Mouse (Mus musculus) frontal cortex, postnatal 36 days (tissue): ENCODE measurements around the gene Vcl.

ENCODE experiments used
- DNase-seq, 2 experiments: peaks; one replicate each; pipeline ENCODE4 v3.0.0; 2022; ENCODE audit warnings: low spot score in 2 of 2

Gene Vcl

GRCm38 (mm10) chr14:21013800-21014334 is 84.7 kb downstream of the Vcl start:
- no peak for DNase-seq

DNA sequence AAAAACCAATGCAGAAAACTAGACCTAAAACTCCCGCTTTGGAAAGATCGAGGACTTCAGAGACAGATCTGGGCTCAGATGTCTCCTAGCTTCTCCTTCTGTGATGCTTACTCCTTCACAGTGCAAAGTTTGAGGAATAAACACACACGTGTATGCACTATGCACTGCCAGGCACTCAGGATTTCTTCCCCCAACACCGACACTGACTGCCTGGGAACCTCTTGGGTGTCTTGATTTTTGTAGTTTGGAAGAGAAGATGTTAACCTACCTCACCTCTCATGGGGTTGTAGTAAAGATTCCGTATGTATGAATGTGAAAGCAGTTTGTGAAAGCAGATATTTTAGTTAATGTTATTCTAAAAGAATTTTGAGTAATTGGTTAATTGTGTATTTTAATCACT is 88.7 kb downstream of the Vcl start:
- DNase-seq: no peak

GRCm38 (mm10) chr14:21018977-21019376 is 89.8 kb downstream of the Vcl start:
- DNase-seq: peak in 1 of 2 experiments; percentile 46

DNA sequence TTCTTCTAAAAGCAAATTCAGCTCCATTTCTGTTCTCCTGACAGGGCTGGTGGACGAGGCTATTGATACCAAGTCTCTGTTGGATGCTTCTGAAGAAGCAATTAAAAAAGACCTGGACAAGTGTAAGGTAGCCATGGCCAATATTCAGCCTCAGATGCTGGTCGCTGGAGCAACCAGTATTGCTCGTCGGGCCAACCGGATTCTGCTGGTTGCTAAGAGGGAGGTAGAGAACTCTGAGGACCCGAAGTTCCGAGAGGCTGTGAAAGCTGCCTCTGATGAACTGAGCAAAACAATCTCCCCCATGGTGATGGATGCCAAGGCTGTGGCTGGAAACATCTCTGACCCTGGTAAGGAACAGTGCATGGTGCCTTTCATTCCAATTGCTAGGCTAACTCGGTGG is 91.2 kb downstream of the Vcl start:
- DNase-seq: no peak

- DNase-seq: no peak
These were observed 98.3 kb downstream of the Vcl start for GRCm38 (mm10) chr14:21027542-21027941.

DNA sequence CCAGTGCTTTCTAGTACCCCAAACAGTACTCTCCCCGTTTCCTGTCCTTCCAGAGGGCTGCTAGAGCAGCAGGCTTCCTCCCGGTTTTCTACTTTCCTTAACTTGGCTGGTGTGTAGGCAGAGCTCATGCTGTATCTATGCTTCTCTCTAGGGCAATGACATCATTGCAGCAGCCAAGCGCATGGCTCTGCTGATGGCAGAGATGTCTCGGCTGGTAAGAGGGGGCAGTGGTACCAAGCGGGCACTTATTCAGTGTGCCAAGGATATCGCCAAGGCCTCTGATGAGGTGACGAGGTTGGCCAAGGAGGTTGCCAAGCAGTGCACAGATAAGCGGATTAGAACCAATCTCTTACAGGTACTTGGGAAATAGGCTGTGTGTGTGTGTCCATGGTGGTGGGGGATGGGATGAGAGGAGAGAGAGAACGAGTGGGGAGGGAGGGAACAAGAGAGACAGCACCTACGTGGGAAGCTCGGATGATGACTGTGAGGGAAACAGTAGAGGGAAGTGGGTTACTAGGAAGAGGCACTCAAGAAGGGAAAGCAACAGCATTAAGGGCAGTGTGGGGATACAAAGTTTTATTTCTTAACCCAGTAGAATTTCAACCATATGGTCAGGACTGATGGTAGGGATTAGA is 99.9 kb downstream of the Vcl start:
- peak; percentile 48 to 62 for DNase-seq

DNA sequence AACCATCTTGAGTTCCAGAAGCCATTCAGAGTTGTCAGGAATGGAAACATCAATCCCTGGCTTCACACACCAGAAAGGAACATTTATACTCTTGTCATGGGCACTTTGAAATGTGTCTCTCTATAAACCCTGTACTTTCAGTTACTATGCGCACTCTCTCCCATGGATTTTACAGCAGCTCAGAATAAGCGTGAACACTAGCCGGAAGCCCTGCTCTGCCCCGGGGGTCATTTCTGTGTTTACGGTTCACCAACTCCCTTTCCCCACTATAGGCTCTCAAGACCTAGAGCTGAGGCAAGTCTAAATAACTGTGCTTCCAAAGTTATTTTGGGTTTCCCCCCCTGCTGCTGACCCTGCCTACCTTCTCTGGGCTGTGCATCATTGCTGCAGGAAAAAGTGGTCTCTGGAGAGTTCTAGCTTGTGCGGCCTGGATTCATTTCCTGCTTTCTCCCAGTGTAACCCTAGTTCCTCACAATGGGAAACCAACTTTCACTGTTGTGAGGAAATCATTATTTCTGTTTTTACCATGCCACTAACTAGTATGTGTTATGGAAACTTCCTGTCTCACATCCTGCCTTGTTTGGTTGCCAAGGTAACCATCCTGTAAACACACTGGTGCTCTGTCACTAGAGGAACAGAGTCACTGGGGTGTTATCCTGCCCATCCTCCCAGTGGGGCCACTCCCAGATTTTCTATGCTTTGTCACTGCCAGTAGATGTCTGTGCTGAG is 102.7 kb downstream of the Vcl start:
- DNase-seq: no peak

DNA sequence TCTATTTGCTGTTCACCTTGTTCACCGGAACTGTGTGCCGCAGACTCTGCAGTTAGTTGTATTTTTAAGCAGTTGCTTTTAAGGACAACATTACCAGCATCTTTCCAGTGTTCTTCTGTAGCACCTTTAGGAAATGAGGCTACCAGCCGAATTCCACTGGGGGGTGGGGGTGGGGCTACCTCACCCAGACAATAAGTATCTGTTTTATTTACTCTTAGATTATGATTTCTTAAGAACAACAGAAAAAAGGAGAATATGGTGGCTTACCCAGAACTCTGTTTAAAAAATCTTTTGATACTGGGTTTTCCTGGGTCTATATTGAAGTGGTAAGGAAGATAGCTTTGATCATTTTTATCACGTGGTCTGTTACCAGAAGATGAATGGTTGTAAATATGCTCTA is 105.1 kb downstream of the Vcl start:
- DNase-seq: no peak

DNA sequence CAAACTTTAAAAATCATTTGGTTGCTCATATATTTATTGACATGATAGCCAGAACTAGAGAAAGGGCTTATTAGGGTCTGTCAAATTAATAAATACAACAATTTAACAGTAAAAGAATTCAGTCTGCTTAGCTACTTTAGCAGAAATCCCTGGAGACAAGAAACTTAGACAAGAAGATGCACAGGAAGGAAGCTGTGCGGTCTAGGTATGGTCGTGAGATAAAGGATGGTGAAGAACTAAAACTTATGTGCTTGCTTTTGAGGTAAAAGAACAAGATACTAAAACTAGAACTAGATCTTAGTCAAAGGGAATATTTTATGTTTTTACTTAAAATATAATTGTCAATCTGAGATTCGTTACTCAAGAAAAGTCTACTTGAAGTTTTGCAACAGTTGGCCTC is 105.6 kb downstream of the Vcl start:
- DNase-seq: no peak

DNA sequence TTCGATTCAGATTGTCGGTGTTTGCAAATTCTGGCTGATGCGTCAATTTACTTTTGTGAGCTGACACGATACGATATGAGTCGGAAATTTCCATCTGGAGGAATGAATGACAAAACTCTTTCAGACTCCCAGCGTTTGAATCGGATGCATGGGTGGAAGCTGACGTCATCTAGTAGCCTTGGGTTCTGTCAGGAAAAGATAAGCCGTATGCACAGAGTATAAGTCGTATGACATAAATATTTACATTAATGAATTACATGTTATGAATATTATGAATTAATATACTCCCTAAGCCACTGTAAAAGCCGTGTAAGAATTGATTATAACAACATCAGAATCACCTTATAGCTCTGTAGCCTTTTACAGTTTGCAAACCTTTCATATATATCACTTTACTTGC is 109.9 kb downstream of the Vcl start:
- DNase-seq: no peak

DNA sequence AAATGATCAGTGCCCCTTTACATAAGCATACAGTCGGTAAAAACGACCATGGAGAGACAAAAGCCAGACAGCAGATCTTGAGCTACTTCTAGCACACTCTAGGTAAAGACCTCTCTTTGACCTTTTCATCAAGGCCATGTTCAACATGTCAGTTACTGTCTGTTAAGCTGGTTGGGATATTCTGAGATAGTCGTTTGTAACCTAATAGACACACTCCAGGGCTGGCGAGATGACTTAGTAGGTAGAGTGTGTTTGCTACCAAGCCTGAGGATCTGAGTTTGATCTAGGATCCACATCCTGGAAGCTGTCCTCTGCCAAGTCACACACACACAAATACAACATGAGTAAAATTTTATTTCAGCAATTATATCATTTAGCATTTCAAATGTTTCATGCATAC is 110.4 kb downstream of the Vcl start:
- DNase-seq: no peak

- no peak for DNase-seq
These were observed 118.6 kb downstream of the Vcl start for GRCm38 (mm10) chr14:21047840-21048239.

DNA sequence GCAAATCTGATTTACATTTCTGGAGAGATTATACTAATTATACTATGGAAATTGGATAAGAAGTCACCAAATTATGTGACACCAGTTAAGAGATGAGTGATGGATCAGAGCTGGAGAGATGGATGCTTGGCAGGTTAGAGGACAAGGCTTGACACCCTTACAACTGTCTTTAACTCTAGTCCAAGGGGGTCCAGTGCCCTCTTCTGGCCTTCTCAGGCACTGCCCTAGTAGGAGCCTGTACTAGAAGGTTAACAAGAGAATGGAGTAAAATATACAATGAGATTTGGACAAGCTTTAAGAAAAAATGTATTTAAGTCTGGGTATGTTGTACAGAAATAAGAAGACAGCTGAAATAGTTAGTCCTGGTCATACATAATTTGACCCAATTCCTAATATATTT is 119.7 kb downstream of the Vcl start:
- DNase-seq: no peak

DNA sequence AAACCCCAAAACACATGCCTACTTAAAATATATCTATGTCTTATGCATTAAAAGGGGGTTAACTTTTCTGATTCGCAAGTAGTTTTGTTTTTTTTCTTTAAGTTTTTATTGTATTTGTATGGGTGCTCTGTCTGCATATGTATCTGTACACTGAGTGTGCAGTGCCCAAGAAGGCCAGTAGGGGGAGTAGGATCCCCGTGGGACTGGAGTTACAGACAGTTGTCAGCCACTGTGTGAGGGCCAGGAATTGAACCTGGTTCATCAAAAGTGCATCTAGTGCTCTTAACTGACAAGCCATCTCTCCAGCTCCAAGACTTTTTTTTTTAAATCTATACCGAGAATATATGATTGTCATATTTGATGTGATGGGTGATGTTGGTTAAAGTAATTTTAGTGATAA is 121.5 kb downstream of the Vcl start:
- DNase-seq: no peak

- DNase-seq: no peak
These were observed 122.3 kb downstream of the Vcl start for GRCm38 (mm10) chr14:21051380-21052111.

DNA sequence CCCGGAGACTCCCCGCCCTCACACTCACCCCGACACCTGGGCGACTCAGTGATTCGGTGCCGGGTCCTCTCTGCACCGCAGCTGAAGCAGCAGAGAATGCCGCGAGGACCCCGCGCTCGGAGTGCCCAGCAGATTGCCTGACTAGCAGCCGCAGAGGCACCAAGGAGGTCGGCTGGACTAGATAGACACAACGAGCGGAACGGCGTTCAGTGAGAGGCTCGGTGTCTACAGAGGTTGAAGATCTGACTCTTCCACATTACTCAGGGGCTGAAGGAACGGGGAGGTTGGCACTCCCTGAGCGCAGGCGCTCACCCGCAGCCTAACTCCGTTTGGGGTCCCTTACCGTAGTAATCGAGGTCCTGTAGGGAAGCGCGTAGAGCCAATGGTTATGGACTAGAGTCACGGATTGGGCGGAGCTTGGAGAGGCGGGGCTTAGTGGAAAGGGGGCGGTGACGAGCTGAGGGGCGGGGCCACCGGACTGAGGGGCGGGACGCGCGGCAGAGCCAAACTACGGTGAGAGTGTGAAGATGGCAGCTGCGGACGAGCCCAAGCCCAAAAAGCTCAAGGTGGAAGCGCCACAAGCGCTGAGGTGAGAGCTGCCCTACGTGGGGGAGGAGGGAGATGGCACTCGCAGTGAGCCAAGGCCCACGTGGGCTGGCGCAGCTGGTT is 123.0 kb downstream of the Vcl start, which contains the start of the genes Ap3m1 and Adk:
Gene Ap3m1, minus strand, starts transcription at position 397 of the 669 bp plus-strand sequence.
Gene Adk, plus strand, starts transcription at position 463 of the 669 bp plus-strand sequence.
- DNase-seq: peak; percentile 94 to 95

GRCm38 (mm10) chr14:21052781-21053130 is 123.6 kb downstream of the Vcl start:
- no peak for DNase-seq

DNA sequence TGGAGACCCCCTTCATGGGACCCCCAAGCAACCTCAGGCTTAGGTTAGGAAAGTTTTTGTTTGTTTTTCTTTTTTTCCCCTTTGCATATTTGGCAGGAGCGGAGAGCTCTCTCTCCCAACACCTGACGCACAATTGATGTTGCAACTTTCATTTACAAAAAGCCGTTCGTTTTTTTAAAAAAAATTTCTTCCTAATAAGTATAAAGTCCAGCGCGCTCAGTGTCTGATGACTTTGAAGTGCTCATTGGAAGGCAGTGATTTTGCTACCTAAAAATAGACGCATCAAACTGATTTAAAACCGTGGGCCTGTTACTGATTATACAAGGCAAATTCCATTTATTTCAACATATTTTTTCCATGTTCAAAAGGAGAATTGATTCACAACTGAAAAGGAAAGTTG is 124.0 kb downstream of the Vcl start:
- DNase-seq: no peak

- no peak for DNase-seq
These were observed 124.4 kb downstream of the Vcl start for GRCm38 (mm10) chr14:21053586-21053985.

GRCm38 (mm10) chr14:21058972-21059371 is 129.8 kb downstream of the Vcl start:
- DNase-seq: no peak

- DNase-seq: no peak
These were observed 133.7 kb downstream of the Vcl start for GRCm38 (mm10) chr14:21062766-21063513.
